Mouse (Mus musculus) kidney, embryonic 14.5 days (tissue): Measurements from ENCODE around the gene Slc15a5. TPM values are rescaled to one million over a fixed set of nuclear protein-coding genes. Genes with fewer than 3 reads are reported as not detected.

Experiments
- ATAC-seq: fragments of 200-750 bp; cut with Nextera tagmentation; 2 replicates; pipeline ENCODE4 v1.8.0; 2017; ENCODE audit warnings: moderate number of reproducible peaks, mild to moderate bottlenecking, moderate TSS enrichment, moderate library complexity; ENCODE audit not compliant: low FRiP score, low TSS enrichment
- H3K27ac ChIP-seq: fragments of 300-500 bp; sonication (generic); 2 replicates; pipeline ENCODE4 v1.5.1; 2014; ENCODE audit warnings: low read depth, mild to moderate bottlenecking, low read length, moderate library complexity, mixed read lengths
- H3K27me3 ChIP-seq: fragments of 300-500 bp; sonication (generic); 2 replicates; pipeline ENCODE4 v1.6.1; 2014; ENCODE audit warnings: mild to moderate bottlenecking, low read length; ENCODE audit not compliant: control insufficient read depth, insufficient read depth
- H3K36me3 ChIP-seq: fragments of 300-500 bp; sonication (generic); 2 replicates; pipeline ENCODE4 v1.6.1; 2014; ENCODE audit warnings: low read length, mixed read lengths; ENCODE audit not compliant: control insufficient read depth, insufficient read depth
- H3K4me1 ChIP-seq: fragments of 300-500 bp; sonication (generic); 2 replicates; pipeline ENCODE4 v1.6.1; 2014; ENCODE audit warnings: low read length, mixed read lengths; ENCODE audit not compliant: control insufficient read depth, insufficient read depth
- H3K4me2 ChIP-seq: fragments of 300-500 bp; sonication (generic); replicated peaks from 2 replicates; pipeline ENCODE4 v1.6.1; 2014; ENCODE audit warnings: low read depth, mild to moderate bottlenecking, low read length
- H3K4me3 ChIP-seq: fragments of 300-500 bp; sonication (generic); 2 replicates; pipeline ENCODE4 v1.5.1; 2014; ENCODE audit warnings: mild to moderate bottlenecking, low read length
- H3K9ac ChIP-seq: fragments of 300-500 bp; sonication (generic); 2 replicates; pipeline ENCODE4 v1.6.1; 2014; ENCODE audit warnings: low read depth, mild to moderate bottlenecking, low read length, moderate library complexity
- H3K9me3 ChIP-seq: fragments of 300-500 bp; sonication (generic); 2 replicates; pipeline ENCODE4 v1.6.1; 2016; ENCODE audit warnings: low read length; ENCODE audit not compliant: control insufficient read depth
- WGBS: fragments of 180-500 bp; shearing (Covaris S2); extraction: QIAGEN DNeasy Blood & Tissue Kit; methylation state at CpG from one replicate; pipeline ENCODE4 v1.1.7; 2014; 5-methylcytosine and 5-hydroxymethylcytosine counted together
- polyA plus RNA-seq: library from polyadenylated mRNA; unstranded; fragments of >200 nt; fragmentation: Nextera tagmentation; extraction: Ambion mirVana; gene quantifications from 2 replicates; pipeline ENCODE4 v1.2.1, GENCODE M21; 2014

Slc15a5 gene
- polyA plus RNA-seq, 1 experiment from 2014 or later: not detected

GRCm38 (mm10) chr6:137934545-137935298, 145.0 kb downstream of the Slc15a5 start:
- Histone ChIP-seq H3K4me1 (no peaks in the 10 kb centered on the region), H3K4me3 (no peak overlapping the region), H3K9ac (no peak overlapping the region), H3K4me2 (no peak overlapping the region), H3K27me3 (no peaks in the 10 kb centered on the region), H3K27ac (no peak overlapping the region), H3K36me3 (no peaks in the 10 kb centered on the region), H3K9me3 (no peaks in the 10 kb centered on the region)
- 43% methylated on average over 3 of the region's 3 CpGs for WGBS
- ATAC-seq: 0 out of 2 replicates have a peak, but pooled peaks have one; percentile 35

Other genes starting within 250 kb of the Slc15a5 start
- 238 and 306 TPM in 2 replicates for gene Mgst1, start 60.4 kb upstream of the Slc15a5 start, polyA plus RNA-seq